Mouse (Mus musculus) spleen, embryonic (tissue): Measurements from ENCODE around the gene Mrap.

Experiments used
- CTCF ChIA-PET: fragments of 350-600 bp; sonication (Branson Sonifier 250); formaldehyde crosslinking; loops from one replicate; lab custom pipeline; 2022; lab: Charles Lee

The Mrap gene

GRCm38 (mm10) chr16:90738092-90738956 is at the start of gene Mrap:
Gene Mrap (plus strand): TSS chr16:90738207.
- CTCF ChIA-PET = no interaction called here

GRCm38 (mm10) chr16:90692704-90693385 is 45.2 kb upstream of the Mrap start:
- CTCF ChIA-PET = no interaction called here

GRCm38 (mm10) chr16:90693625-90694024 is 44.4 kb upstream of the Mrap start:
- CTCF ChIA-PET = no interaction called here

- CTCF ChIA-PET = no interaction called here
Measured at GRCm38 (mm10) chr16:90694719-90695118, 43.3 kb upstream of the Mrap start.

GRCm38 (mm10) chr16:90695121-90695520 is 42.9 kb upstream of the Mrap start:
- CTCF ChIA-PET = no interaction called here

- CTCF ChIA-PET = no interaction called here
Measured at GRCm38 (mm10) chr16:90696306-90696705, 41.7 kb upstream of the Mrap start.

- CTCF ChIA-PET = no interaction called here
Measured at GRCm38 (mm10) chr16:90699390-90699789, 38.6 kb upstream of the Mrap start.

DNA sequence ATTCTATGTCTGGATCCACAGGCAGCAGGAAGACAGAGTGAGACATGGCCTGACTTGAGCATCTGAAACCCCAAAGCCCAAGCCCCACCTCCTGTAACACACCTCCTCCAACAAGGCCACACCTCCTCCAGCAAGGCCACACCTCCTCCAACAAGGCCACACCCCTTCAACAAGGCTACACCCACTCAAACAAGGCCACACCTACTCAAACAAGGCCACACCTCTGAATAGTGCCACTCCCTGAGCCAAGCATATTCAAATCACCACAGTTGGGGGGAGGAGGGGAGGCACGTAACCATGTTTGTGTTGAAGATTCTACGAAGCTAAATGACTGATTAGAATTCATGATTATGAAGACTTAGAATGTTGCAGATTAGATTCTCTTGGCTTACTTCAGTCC is 36.5 kb upstream of the Mrap start:
- CTCF ChIA-PET = no interaction called here

GRCm38 (mm10) chr16:90703646-90704045 is 34.4 kb upstream of the Mrap start:
- CTCF ChIA-PET = no interaction called here

GRCm38 (mm10) chr16:90704161-90704825 is 33.7 kb upstream of the Mrap start:
- CTCF ChIA-PET = no interaction called here

DNA sequence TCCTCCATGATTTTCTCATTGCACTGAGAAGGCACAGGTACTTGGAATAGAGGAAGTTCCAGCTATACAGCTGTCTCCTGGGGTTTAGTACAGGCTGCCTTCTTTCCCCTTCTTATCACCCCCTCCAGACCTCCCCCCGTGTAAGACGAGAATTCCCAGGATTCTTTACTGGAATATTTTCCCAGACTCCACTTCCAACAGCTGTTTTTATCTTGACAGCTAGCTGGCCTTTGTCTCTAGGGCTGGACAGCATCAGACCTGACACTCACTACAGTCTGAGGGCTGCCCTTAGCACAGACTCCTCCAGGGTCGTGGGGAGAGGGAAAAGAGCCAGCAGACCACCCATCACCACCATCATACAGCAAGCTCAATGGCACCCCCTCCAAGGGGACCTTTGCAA is 31.7 kb upstream of the Mrap start:
- CTCF ChIA-PET = no interaction called here

DNA sequence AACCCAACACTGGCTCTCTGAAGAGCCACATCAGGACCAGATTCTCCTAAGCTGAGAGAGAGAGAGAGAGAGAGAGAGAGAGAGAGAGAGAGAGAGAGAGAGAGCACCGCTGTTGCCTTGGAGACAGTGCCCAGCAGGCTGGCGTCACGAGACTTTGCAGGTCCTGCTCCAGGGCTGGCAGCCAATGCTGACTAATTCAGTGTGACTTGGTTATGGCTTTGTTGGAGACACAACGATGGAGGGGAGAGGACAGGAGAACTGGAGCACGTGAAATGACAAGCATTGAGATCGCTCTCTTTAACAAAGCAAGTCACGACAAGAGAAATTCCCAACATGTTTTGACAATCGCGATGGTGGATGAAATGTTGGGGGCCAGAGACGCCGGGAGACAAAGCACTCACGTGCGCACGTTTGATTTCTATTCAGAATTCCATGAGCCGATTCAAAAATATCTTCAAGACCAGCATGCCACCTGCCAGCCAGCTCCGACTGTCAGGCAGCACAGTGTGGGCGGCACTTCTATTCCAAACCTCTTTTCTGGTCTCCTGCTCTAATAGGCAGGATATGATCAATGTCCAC is 28.2 kb upstream of the Mrap start:
- CTCF ChIA-PET = no interaction called here

DNA sequence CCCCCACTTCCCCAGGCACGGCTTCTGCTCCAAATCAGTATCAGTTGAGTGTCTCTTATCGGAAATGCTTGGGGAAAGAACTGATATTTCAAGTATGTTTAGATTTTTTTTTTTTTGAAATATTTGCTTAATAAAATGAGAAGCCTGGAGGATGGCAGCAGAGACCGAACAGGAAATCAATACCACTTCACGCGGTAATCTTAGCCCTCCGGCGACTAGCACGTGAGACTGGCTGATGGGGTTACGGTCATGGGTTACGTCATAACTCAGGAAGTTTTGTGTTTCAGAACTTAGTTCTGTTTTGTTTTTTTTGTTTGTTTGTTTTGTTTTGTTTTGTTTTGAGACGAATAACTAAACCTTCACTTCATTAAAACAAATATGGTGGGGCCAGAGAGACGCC is 27.7 kb upstream of the Mrap start:
- CTCF ChIA-PET = no interaction called here

GRCm38 (mm10) chr16:90724051-90724450 is 14.0 kb upstream of the Mrap start:
- CTCF ChIA-PET = no interaction called here

GRCm38 (mm10) chr16:90726600-90727227 is 11.3 kb upstream of the Mrap start:
- CTCF ChIA-PET = no interaction called here

DNA sequence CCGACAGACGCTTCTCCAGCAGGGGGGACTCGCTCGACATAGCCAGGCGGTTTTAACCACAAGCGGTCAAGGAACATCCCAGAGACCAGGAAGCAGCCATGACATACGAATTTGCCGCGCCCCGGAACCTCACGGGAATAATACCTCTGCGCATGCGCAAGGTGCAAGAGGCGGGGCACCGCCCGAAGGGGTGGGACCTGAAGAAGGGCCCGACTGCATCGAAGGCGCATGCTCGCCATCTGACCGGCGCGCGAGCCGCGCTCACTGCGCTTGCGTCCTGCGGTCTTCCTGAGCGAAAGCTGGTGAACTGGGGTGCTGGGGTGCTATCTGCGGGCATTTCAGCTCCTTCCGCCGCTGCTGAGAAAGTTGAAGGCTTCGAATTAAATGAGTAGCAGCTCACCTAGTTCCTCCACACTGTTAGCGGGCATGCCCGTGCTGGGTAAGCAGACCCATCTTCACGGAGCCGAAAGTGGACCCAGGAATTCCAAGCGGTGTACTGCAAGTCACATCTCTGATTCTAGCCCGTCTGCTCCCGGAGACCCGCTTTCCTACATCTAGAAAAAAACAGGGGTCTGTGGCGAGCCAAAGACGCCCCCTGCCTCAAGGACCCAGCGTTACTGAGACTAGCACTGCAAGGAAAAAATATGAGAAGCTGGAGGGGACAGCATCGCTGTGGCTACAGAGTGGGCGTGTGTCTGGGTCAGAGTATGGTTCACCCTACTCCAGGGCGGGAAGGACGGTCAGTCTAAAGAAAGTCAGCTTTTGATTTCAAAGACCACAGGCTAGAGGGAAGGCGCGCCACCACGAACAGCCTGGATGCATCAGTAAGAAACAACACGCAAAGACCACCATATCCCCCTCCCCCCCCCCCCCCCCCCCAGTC is 10.5 kb upstream of the Mrap start, which contains the start of gene Mis18a:
Mis18a (minus strand) TSS at position 172 of the 883 bp plus-strand sequence.
- CTCF ChIA-PET = no interaction called here

- CTCF ChIA-PET = no interaction called here
Measured at GRCm38 (mm10) chr16:90735611-90736010, 2.4 kb upstream of the Mrap start.

DNA sequence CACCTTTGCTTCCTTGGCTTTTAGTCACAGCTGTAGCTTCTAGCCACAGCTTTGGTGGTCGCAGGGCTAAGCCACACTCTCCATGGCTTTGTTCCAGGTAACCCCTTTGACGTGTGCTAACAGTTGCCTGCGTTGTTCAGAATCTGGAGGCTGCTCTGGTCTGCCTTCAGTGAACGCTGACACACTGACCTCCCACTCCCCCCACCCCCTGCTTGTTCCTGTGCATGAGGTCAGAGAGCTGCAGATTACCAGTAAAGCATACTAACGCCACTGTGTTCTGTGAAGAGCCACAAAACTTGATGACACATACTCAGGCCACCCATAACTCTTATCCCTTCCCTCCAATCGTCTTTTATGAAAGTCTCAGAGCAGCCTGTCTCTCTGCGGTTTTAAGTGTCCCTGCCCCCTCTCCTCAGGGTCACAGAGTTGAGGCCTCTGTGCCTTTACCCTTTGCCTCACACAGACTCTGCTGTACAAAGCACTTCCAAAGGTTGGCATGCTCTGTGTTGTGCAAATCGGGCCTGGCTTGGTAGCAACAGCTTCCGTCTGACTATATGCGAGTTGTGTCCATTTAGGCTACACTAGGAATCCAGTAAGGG is 1.2 kb upstream of the Mrap start:
- CTCF ChIA-PET = no interaction called here

GRCm38 (mm10) chr16:90747143-90747542 is 9.1 kb downstream of the Mrap start:
- CTCF ChIA-PET = no interaction called here

GRCm38 (mm10) chr16:90748169-90748568 is 10.2 kb downstream of the Mrap start:
- CTCF ChIA-PET = no interaction called here
